Mouse (Mus musculus): ENCODE measurements at regions not wholly inside any gene's neighbourhood (a gene's known extent, or its start where the extent isn't known, plus 50 kb on each side); places are given as distances from the start of the nearest gene placed in this dataset.

DNA sequence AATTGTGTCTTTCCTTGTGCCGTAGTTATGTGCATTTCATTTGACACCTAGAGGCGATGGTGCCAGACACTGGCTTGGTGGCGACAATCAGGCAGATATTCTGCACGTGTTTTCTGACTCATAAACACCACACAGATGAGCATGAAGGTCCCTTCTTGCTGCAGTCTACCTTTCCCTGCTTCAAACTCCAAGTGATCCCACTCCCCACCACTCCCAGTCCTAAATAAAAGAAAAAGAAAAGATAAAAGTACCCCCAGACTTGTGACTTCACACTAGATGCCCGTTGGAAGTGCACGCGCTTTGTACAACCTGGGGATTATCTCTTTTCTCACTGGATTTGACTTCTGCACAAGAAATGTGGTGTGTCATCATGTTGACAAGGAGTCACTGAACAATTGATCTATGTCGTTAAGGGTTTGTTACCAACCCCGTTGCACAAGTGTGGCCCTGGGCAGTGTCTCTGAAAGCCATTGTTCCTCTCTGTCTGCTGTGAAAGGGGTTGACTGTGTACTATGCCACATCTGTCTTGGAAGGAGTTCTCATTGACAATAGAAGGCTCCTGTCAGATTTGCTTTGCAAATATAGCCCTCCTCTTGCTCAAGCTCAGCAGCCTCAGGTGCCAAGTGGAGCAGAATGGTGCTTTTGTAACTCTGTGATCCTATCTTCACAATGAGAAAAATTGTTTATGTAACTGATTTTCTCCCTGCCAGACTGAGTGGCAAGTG lies 140.1 kb downstream of the Ppp4r2 start:
- 67% methylated on average over 9 of the region's 9 CpGs for WGBS
- no peak for ATAC-seq (ENCODE audit: insufficient number of reproducible peaks, low FRiP score, low TSS enrichment, low read depth)
- H3K36me3 ChIP-seq, result no peaks in the 10 kb centered on the region

DNA sequence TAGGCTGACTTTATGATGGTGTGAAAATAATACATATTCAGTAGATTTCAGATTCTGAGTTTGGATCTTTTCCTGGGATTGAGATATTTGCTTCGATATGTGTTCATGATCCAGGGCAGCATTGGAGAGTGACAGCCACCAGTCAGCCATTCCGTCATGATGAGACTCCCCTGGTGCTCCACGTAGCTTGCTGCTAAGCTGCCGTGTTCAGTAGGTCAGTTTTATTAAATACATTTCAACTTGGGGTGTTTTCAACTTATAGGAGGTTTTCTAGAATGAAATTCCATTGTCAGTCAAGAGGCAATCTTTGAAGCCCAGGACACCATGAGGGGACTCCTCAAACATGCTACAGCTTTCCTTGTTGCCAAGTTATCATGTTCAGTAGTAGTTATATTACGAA lies 141.3 kb downstream of the Ppp4r2 start:
- no peak for ATAC-seq (ENCODE audit: insufficient number of reproducible peaks, low FRiP score, low TSS enrichment, low read depth)
- Histone ChIP-seq H3K4me1 (peaks cover 20% of the 10 kb centered on the region), H3K27me3 (no peaks in the 10 kb centered on the region), H3K9me3 (replicated peaks) (no peaks in the 10 kb centered on the region), H3K9ac (no peak overlapping the region), H3K27ac (replicated peaks) (no peak overlapping the region), H3K4me2 (replicated peaks) (no peak overlapping the region), H3K4me3 (replicated peaks) (no peak overlapping the region), H3K36me3 (no peaks in the 10 kb centered on the region)
- WGBS, result 93% methylated on average over 5 of the region's 5 CpGs

More for the DNA sequence above, 140.1 kb downstream of the Ppp4r2 start:
- peaks cover 20% of the 10 kb centered on the region for H3K4me1 ChIP-seq
- H3K27ac ChIP-seq (replicated peaks), result no peak overlapping the region
- no peak overlapping the region for H3K9ac ChIP-seq
- no peaks in the 10 kb centered on the region for H3K9me3 ChIP-seq (replicated peaks)
- no peaks in the 10 kb centered on the region for H3K27me3 ChIP-seq
- no peak overlapping the region for H3K4me3 ChIP-seq (replicated peaks)
- H3K4me2 ChIP-seq (replicated peaks), result no peak overlapping the region

DNA sequence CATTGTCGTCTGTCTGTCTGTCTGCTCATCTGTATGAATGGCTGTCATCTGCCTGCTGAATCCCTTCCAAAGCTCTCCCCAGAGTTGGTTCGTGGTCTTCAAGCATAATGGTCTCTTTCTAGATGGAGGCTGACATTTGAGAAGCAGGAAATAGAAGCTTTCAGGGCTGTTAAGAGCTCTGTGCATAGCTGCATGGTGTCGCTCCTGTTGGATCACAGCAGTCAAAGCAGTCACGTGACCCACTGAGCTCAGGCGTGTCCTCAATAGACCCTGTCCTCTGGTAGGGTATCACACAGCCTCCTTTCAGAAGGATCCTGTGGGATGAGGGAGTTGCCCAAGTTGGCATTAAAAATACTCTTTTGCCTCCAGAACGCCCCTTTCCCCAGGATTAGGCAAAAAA lies 142.4 kb downstream of the Ppp4r2 start:
- 0 out of 2 replicates have a peak overlapping the region, but pooled peaks have one; percentile 9 for H3K4me3 ChIP-seq (replicated peaks)
- H3K9me3 ChIP-seq (replicated peaks), result no peaks in the 10 kb centered on the region
- 18% methylated on average over 6 of the region's 6 CpGs for WGBS
- peak; percentile 86 for ATAC-seq (ENCODE audit: insufficient number of reproducible peaks, low FRiP score, low TSS enrichment, low read depth)
- no peaks in the 10 kb centered on the region for H3K27me3 ChIP-seq
- H3K4me2 ChIP-seq (replicated peaks), result peak overlapping the region; percentile 33
- peaks cover 20% of the 10 kb centered on the region for H3K4me1 ChIP-seq
- H3K27ac ChIP-seq (replicated peaks), result no peak overlapping the region
- no peaks in the 10 kb centered on the region for H3K36me3 ChIP-seq
- no peak overlapping the region for H3K9ac ChIP-seq

DNA sequence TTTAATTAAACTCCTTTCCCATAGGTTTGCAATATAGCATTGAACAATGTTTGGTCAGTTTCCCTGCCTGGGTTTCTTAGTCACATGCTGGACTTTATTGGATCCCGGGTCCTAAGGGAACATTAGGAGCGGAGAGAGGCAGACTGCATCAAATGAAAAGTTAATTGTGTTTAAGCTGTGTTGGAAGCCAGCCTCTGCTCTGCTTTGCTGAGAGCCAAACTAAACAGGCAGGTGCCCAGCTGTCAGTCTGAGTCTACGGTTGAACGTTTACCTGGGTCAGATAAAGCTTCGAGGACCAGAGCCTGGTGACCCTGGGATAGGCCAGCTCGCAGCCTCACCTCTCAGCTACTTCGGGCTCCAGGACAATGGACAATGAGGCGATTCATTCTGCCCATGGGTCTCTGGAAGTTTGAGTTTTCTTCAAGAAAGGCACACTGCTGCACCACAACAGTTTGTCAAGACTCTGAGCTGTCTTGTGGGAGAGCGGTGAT lies 143.8 kb downstream of the Ppp4r2 start:
- ATAC-seq (ENCODE audit: insufficient number of reproducible peaks, low FRiP score, low TSS enrichment, low read depth), result no peak
- 43% methylated on average over 9 of the region's 9 CpGs for WGBS
- Histone ChIP-seq H3K4me1 (peaks cover 20% of the 10 kb centered on the region), H3K4me3 (replicated peaks) (no peak overlapping the region), H3K27ac (replicated peaks) (no peak overlapping the region), H3K9ac (no peak overlapping the region), H3K4me2 (replicated peaks) (no peak overlapping the region), H3K27me3 (no peaks in the 10 kb centered on the region), H3K9me3 (replicated peaks) (no peaks in the 10 kb centered on the region), H3K36me3 (no peaks in the 10 kb centered on the region)

DNA sequence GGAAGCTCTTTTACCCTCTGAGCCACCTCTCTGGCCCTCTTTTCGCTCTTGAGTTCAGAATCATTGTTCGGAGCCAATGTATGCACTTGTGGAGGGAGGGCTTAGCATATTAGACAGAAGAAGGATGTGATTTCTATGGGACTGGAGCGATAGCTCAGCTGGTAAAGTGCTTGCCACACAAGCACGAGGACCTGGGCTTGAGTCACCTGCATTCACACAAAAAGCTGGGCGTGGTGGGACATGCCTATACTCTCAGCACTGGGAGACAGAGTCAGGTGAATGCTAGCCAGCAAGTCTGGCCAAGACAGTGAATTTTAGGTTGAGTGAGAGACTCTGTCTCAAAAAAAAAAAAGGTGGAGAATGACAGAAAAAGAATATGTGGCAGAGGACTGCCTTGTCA lies 144.7 kb downstream of the Ppp4r2 start:
- H3K4me2 ChIP-seq (replicated peaks), result no peak overlapping the region
- no peaks in the 10 kb centered on the region for H3K27me3 ChIP-seq
- no peak for ATAC-seq (ENCODE audit: insufficient number of reproducible peaks, low FRiP score, low TSS enrichment, low read depth)
- WGBS, result 80% methylated on average over 5 of the region's 5 CpGs
- H3K9me3 ChIP-seq (replicated peaks), result no peaks in the 10 kb centered on the region
- no peak overlapping the region for H3K27ac ChIP-seq (replicated peaks)
- H3K36me3 ChIP-seq, result no peaks in the 10 kb centered on the region
- no peak overlapping the region for H3K4me3 ChIP-seq (replicated peaks)
- no peak overlapping the region for H3K9ac ChIP-seq
- H3K4me1 ChIP-seq, result peaks cover 20% of the 10 kb centered on the region

DNA sequence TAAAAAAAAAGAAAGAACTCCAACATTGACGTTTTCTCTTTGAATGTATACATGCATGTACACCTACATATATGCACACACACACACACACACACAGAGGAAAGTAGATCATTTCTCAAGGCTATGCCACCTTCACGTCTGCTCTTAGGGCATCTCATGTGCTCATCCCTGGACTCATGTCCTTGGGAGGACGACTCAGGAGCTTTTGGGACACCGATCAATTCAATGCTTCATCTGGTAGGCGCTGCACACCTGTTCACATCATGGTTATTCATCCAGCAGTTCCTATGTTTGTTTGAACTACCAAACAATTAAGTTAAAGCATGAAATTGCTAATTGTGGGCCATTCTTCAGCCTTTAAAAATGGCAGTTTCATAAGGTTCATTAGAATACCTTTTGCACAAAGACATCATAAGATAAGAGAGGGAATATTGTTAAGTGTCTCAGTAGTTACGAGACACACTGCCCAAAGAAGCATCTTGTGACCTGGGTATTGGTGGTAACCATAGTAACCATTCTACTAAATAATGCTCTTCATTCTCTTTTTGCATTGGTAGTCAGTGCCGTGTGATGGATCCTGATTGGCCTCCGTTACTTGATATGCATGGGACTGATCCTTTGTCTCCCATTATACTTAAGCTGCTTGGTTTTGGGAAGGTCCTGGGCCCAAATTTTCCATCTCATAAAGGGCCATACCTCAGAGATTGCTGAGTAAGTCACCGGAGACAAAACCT lies 145.5 kb downstream of the Ppp4r2 start:
- H3K9me3 ChIP-seq (replicated peaks), result no peaks in the 10 kb centered on the region
- ATAC-seq (ENCODE audit: insufficient number of reproducible peaks, low FRiP score, low TSS enrichment, low read depth), result no peak
- no peak overlapping the region for H3K4me2 ChIP-seq (replicated peaks)
- WGBS, result 91% methylated on average over 9 of the region's 9 CpGs
- H3K27me3 ChIP-seq, result no peaks in the 10 kb centered on the region
- peaks cover 20% of the 10 kb centered on the region for H3K4me1 ChIP-seq
- no peak overlapping the region for H3K4me3 ChIP-seq (replicated peaks)
- no peak overlapping the region for H3K9ac ChIP-seq
- H3K27ac ChIP-seq (replicated peaks), result no peak overlapping the region
- H3K36me3 ChIP-seq, result no peaks in the 10 kb centered on the region

DNA sequence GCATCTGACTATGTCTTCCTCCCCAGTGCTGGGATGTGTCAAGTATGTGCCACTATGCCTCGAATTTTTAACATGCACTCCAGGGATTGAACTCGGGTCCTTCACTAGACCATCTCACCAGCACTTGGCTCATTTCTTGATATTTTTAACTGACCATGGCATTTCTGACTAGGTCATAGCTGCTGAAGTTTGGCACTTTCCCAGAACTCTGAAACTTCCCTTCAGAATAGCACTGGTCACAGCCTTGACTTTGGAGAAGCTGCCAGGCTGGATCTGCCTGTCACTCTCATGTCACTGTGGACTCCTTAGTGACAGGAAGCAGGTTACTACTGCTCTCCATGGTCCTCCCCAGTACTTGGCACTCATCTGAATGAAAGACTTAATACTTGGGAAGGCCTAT lies 146.7 kb downstream of the Ppp4r2 start:
- no peak overlapping the region for H3K4me2 ChIP-seq (replicated peaks)
- no peak overlapping the region for H3K9ac ChIP-seq
- no peak overlapping the region for H3K4me3 ChIP-seq (replicated peaks)
- no peaks in the 10 kb centered on the region for H3K9me3 ChIP-seq (replicated peaks)
- no peaks in the 10 kb centered on the region for H3K36me3 ChIP-seq
- H3K27ac ChIP-seq (replicated peaks), result no peak overlapping the region
- WGBS, result 79% methylated on average over 2 of the region's 2 CpGs
- H3K27me3 ChIP-seq, result no peaks in the 10 kb centered on the region
- H3K4me1 ChIP-seq, result peaks cover 20% of the 10 kb centered on the region
- ATAC-seq (ENCODE audit: insufficient number of reproducible peaks, low FRiP score, low TSS enrichment, low read depth), result no peak

DNA sequence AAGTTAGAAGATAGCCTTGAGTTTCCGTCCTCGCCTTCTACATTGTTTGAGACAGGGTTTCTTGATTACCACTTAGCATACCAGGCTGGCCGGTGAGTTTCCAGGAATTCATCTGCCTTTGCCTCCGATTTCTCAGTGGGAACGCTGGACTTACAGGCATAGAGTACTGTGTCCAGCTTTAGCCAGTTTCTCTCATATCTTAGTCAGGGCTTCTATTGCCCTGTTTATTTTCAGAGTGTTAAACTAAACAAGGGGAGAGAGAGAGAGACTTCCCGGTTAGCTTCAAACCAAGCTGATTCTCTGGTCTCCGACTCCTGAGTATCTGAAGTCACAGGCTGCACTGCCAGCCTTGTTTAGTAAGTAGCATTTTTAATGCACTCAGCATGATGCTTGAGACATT lies 151.4 kb downstream of the Ppp4r2 start:
- no peak overlapping the region for H3K4me3 ChIP-seq (replicated peaks)
- H3K9ac ChIP-seq, result no peak overlapping the region
- 36% methylated on average over 7 of the region's 7 CpGs for WGBS

DNA sequence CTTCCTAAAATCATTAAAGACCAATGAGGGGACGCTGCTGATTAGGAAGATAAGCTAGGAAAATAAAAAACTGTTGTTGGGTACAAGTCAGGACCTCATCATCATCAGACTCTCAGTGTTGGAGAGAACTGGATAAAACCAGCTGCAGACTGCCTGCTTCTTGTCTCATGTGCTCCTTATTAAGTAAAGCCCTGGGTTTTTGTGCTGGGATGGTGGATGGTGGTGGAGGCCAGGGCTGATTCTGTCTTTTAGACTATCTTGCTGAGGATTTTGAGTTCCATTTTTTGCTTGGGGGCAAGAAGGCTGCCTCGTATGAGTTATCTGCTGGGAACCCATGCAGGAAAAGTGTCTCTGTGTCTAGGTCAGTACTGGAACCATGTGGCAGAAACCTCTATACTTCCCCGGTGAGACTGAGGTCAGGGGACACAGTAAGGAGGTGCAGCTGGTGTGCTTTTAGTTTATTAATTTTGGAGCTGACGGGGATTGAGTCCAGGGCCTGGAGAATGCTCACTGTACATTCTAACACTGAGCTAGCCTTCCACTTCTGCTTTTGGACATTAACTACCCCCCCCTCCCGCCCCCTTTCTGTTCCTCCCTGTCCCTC lies 152.0 kb downstream of the Ppp4r2 start:
- Histone ChIP-seq H3K36me3 (no peaks in the 10 kb centered on the region), H3K27ac (replicated peaks) (no peak overlapping the region), H3K4me2 (replicated peaks) (no peak overlapping the region), H3K27me3 (no peaks in the 10 kb centered on the region), H3K9me3 (replicated peaks) (no peaks in the 10 kb centered on the region), H3K4me3 (replicated peaks) (no peak overlapping the region), H3K9ac (no peak overlapping the region), H3K4me1 (no peaks in the 10 kb centered on the region)
- 52% methylated on average over 5 of the region's 5 CpGs for WGBS
- no peak for ATAC-seq (ENCODE audit: insufficient number of reproducible peaks, low FRiP score, low TSS enrichment, low read depth)

More for the DNA sequence above, 151.4 kb downstream of the Ppp4r2 start:
- Histone ChIP-seq H3K9me3 (replicated peaks) (no peaks in the 10 kb centered on the region), H3K27ac (replicated peaks) (no peak overlapping the region), H3K4me1 (no peaks in the 10 kb centered on the region), H3K4me2 (replicated peaks) (no peak overlapping the region), H3K27me3 (no peaks in the 10 kb centered on the region), H3K36me3 (no peaks in the 10 kb centered on the region)
- no peak for ATAC-seq (ENCODE audit: insufficient number of reproducible peaks, low FRiP score, low TSS enrichment, low read depth)

DNA sequence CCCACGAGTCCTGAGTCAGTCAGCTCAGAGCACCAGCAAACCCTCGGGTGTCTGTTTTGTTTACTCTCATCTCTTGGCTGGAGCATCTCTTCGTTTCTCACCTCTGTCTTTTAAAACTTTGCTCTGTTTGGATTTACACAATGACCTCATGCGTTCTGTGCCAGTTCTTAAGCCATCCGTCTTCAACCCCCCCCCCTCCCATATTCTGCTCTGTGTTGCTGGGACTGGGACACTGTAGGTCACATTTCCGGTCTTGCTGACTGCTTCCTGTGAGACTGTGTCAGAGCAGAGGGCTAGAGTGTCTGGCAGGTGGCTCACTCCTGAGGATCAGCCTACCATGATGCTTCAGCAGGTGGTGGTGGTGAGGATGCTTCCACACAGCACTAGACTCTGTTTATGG lies 155.1 kb downstream of the Ppp4r2 start:
- WGBS, result 61% methylated on average over 6 of the region's 6 CpGs
- no peaks in the 10 kb centered on the region for H3K4me1 ChIP-seq
- H3K9ac ChIP-seq, result no peak overlapping the region
- no peaks in the 10 kb centered on the region for H3K9me3 ChIP-seq (replicated peaks)
- H3K36me3 ChIP-seq, result no peaks in the 10 kb centered on the region
- no peak for ATAC-seq (ENCODE audit: insufficient number of reproducible peaks, low FRiP score, low TSS enrichment, low read depth)
- H3K4me3 ChIP-seq (replicated peaks), result no peak overlapping the region
- H3K27ac ChIP-seq (replicated peaks), result no peak overlapping the region
- H3K4me2 ChIP-seq (replicated peaks), result no peak overlapping the region
- H3K27me3 ChIP-seq, result no peaks in the 10 kb centered on the region

DNA sequence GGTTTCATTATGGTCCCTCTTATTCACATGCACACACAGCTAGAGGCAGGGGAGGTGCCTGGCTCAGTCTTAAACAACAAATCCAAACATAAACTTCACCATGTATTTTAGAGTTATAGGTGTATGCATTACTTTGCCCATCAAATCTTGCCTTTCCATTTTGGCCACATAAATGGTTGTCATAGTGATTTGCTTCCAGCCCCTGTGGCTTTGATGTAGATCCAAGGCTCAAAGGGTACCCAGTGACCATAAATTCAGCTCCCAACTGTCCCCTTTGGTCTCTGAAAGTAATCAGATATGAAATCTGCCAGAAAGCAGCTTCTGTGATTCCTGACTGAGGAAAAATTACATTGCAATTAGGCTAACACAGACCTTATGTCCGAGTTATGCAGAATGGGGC lies 160.0 kb downstream of the Ppp4r2 start:
- Histone ChIP-seq H3K9ac (no peak overlapping the region), H3K4me3 (replicated peaks) (no peak overlapping the region), H3K27ac (replicated peaks) (no peak overlapping the region), H3K9me3 (replicated peaks) (no peaks in the 10 kb centered on the region), H3K4me1 (no peaks in the 10 kb centered on the region), H3K36me3 (no peaks in the 10 kb centered on the region), H3K27me3 (no peaks in the 10 kb centered on the region), H3K4me2 (replicated peaks) (no peak overlapping the region)
- ATAC-seq (ENCODE audit: insufficient number of reproducible peaks, low FRiP score, low TSS enrichment, low read depth), result no peak
- WGBS, result 50% methylated on average over 1 of the region's 1 CpGs

Data from embryonic facial prominence, embryonic 15.5 days (tissue).